Mouse (Mus musculus): ENCODE results near the gene Fstl4.

- TF ChIP-seq EP300 (IDR thresholded peaks at IDR 0.05; ENCODE audit: low read depth) = no peak
- TF ChIP-seq CTCF (IDR thresholded peaks at IDR 0.05; ENCODE audit: low read depth) = no peak
Measured at GRCm38 (mm10) chr11:52731979-52732378, 32.5 kb upstream of the Fstl4 start.

Measured in liver, embryonic 14.5 days (tissue).